Mouse (Mus musculus): ENCODE results near the gene Eef1a2. TPM values are rescaled to one million over a fixed set of nuclear protein-coding genes. Genes with fewer than 3 reads are reported as not detected.

Eef1a2 gene
- polyA plus RNA-seq, 1 experiment from 2014 or later = 1.6 TPM

GRCm38 (mm10) chr2:181144675-181145074 lies 12.1 kb downstream of the Eef1a2 start:
- H3K27me3 ChIP-seq = peaks cover 44% of the 10 kb centered on the region
- H3K27ac ChIP-seq (replicated peaks) = no peak overlapping the region
- H3K36me3 ChIP-seq = no peaks in the 10 kb centered on the region
- WGBS = 89% methylated on average over 2 of the region's 2 CpGs
- no peak overlapping the region for H3K9ac ChIP-seq (replicated peaks)
- no peak overlapping the region for H3K4me2 ChIP-seq (replicated peaks)
- no peak overlapping the region for H3K4me3 ChIP-seq
- peaks cover 14% of the 10 kb centered on the region for H3K4me1 ChIP-seq
- no peak for ATAC-seq (ENCODE audit: low FRiP score, low read depth)
- H3K9me3 ChIP-seq = no peaks in the 10 kb centered on the region

DNA sequence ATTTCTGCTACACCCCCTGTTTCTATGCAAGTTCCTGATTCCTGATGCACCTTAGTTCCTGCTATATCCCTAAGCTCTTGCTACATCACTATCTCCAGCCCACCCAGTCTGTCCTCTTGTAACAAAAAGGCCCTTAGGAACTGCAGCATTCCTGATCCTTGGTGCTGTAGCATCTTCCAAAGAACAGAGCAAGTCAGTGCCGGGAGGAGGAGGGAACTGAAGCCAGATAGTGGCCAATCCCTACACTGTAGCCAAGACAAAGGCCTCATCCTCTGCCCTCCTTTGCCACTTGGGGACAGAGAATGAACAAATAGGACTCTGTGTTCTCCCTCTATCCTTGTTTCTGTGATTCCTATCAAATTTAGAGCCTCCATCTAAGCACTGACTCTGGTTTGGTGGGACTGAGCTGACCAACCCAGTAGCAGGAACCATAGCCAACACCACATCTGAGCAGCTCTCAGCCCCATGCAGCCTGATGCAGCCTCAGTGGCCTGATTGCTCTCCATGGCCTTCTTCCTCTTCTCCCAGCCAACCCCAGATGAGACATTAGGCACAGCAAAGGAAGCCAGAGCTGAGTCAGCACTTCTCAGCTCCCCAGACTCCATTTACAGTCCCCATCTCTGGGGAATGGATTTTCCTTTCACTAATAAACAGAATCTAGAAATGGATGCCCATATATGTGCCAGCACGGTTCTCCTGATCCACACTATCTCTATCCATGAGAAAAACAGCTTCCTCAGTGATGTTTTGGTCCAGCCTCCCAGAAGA lies 13.1 kb downstream of the Eef1a2 start:
- WGBS = 65% methylated on average over 2 of the region's 2 CpGs
- no peaks in the 10 kb centered on the region for H3K36me3 ChIP-seq
- H3K27ac ChIP-seq (replicated peaks) = no peak overlapping the region
- H3K4me2 ChIP-seq (replicated peaks) = no peak overlapping the region
- H3K4me3 ChIP-seq = no peak overlapping the region
- H3K9me3 ChIP-seq = no peaks in the 10 kb centered on the region
- H3K4me1 ChIP-seq = peaks cover 14% of the 10 kb centered on the region
- H3K27me3 ChIP-seq = peaks cover 44% of the 10 kb centered on the region
- H3K9ac ChIP-seq (replicated peaks) = no peak overlapping the region
- ATAC-seq (ENCODE audit: low FRiP score, low read depth) = no peak

- ATAC-seq (ENCODE audit: low FRiP score, low read depth) = no peak
- no peak overlapping the region for H3K4me2 ChIP-seq (replicated peaks)
- peaks cover 41% of the 10 kb centered on the region for H3K27me3 ChIP-seq
- no peaks in the 10 kb centered on the region for H3K9me3 ChIP-seq
- H3K9ac ChIP-seq (replicated peaks) = no peak overlapping the region
- H3K4me1 ChIP-seq = peaks cover 4% of the 10 kb centered on the region
- whole genome bisulfite sequencing = 62% methylated on average over 8 of the region's 8 CpGs
- no peak overlapping the region for H3K27ac ChIP-seq (replicated peaks)
- no peak overlapping the region for H3K4me3 ChIP-seq
- no peaks in the 10 kb centered on the region for H3K36me3 ChIP-seq
These were observed 14.1 kb downstream of the Eef1a2 start for GRCm38 (mm10) chr2:181142703-181143135.

GRCm38 (mm10) chr2:181139641-181140193 lies 17.1 kb downstream of the Eef1a2 start:
- Histone ChIP-seq H3K4me1 (0 out of 2 replicates have a peak, but pooled peaks cover 7% of the 10 kb centered on the region), H3K9me3 (no peaks in the 10 kb centered on the region), H3K9ac (replicated peaks) (no peak overlapping the region), H3K4me2 (replicated peaks) (no peak overlapping the region), H3K4me3 (no peak overlapping the region), H3K27me3 (peaks cover 48% of the 10 kb centered on the region), H3K27ac (replicated peaks) (no peak overlapping the region), H3K36me3 (no peaks in the 10 kb centered on the region)
- no peak for ATAC-seq (ENCODE audit: low FRiP score, low read depth)
- 92% methylated on average over 5 of the region's 5 CpGs for WGBS

DNA sequence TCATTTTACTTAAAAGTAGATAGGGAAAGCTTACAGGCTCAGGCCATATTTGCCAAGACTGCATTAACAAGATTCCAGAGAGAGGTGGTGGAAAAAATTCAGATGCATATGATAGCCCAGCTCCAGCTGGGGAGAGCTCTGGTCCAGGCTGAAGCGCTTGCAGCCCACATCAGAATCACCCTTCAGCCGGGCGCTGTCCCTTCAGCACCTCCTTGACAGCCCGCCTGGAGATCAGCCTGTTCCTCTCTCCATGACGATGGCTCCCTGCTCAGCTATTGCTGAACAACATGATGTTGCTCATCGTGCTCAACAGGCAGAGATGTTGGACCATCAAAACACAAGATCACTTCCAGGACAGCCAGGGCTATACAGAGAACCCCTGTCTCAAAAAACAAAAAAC lies 19.9 kb downstream of the Eef1a2 start:
- Histone ChIP-seq H3K9me3 (no peaks in the 10 kb centered on the region), H3K4me3 (no peak overlapping the region), H3K36me3 (no peaks in the 10 kb centered on the region), H3K4me1 (peaks cover 18% of the 10 kb centered on the region), H3K4me2 (replicated peaks) (no peak overlapping the region), H3K27ac (replicated peaks) (no peak overlapping the region), H3K9ac (replicated peaks) (no peak overlapping the region), H3K27me3 (peaks cover 74% of the 10 kb centered on the region)
- 5% methylated on average over 6 of the region's 6 CpGs for WGBS
- no peak for ATAC-seq (ENCODE audit: low FRiP score, low read depth)

- peak overlapping the region; percentile 93 for H3K27ac ChIP-seq (replicated peaks)
- H3K27me3 ChIP-seq = peaks cover 75% of the 10 kb centered on the region
- peak overlapping the region; percentile 80 for H3K9ac ChIP-seq (replicated peaks)
- WGBS = 5% methylated on average over 4 of the region's 4 CpGs
- peak overlapping the region; percentile 76 for H3K4me3 ChIP-seq
- H3K36me3 ChIP-seq = no peaks in the 10 kb centered on the region
- no peaks in the 10 kb centered on the region for H3K9me3 ChIP-seq
- H3K4me2 ChIP-seq (replicated peaks) = peak overlapping the region; percentile 85
- H3K4me1 ChIP-seq = peaks cover 18% of the 10 kb centered on the region
- no peak for ATAC-seq (ENCODE audit: low FRiP score, low read depth)
These were observed 21.4 kb downstream of the Eef1a2 start for GRCm38 (mm10) chr2:181135446-181135818.

- under 1% methylated on average over 98 of the region's 104 CpGs for WGBS
- Histone ChIP-seq H3K27ac (replicated peaks) (peak within 1 kb of the TSS; percentile 93), H3K4me1 (peaks cover 18% of the 10 kb centered on the region), H3K4me3 (peak within 1 kb of the TSS; percentile 76), H3K4me2 (replicated peaks) (peak within 1 kb of the TSS; percentile 85), H3K27me3 (peaks cover 71% of the 10 kb centered on the region), H3K9me3 (no peaks in the 10 kb centered on the region), H3K36me3 (no peaks in the 10 kb centered on the region), H3K9ac (replicated peaks) (peak within 1 kb of the TSS; percentile 80)
- peak; percentile 69 for ATAC-seq (ENCODE audit: low FRiP score, low read depth)
These were observed 22.0 kb downstream of the Eef1a2 start, which contains the start of gene Kcnq2 for GRCm38 (mm10) chr2:181134591-181135445. Kcnq2 (minus strand) TSS chr2:181135300.

DNA sequence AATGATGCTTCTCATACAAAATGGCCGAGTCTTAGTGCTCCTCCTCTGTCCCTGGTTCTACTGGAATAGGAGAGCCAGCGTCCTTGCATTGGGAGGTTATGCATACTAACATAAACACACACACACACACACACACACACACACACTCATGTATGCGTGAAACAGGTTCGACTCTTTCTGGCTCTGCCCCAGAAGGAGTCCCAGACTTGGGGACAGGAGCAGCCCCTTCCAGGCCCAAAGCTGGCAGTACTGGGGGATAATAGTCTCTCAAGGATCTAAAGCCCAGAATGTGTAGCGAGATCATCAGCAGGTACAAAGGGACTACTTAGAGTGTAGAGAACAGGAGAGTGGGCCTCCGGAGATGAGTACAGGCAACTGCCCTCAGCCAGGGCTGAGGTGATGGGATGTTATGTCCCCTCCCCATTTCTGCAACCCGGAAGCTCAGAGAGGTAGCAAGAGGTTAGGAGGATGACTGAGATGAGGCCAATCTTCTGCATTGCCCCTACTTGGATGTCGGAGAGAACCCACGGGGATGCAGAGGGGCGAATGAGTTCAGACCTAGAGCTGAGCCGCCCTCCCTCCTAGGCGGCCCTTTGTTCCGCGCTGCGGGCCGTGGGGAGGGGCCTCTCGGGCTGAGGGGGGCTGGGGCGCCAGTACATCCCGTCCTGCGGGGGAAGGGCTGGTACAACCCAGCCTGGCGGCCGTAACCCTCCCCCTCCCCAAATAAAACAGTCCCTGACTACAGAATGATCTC lies 22.8 kb downstream of the Eef1a2 start:
- H3K9me3 ChIP-seq = no peaks in the 10 kb centered on the region
- peak overlapping the region; percentile 76 for H3K4me3 ChIP-seq
- H3K4me1 ChIP-seq = peaks cover 18% of the 10 kb centered on the region
- ATAC-seq (ENCODE audit: low FRiP score, low read depth) = peak; percentile 92
- peak overlapping the region; percentile 93 for H3K27ac ChIP-seq (replicated peaks)
- H3K4me2 ChIP-seq (replicated peaks) = peak overlapping the region; percentile 85
- WGBS = 9% methylated on average over 22 of the region's 22 CpGs
- peaks cover 63% of the 10 kb centered on the region for H3K27me3 ChIP-seq
- H3K9ac ChIP-seq (replicated peaks) = peak overlapping the region; percentile 80
- no peaks in the 10 kb centered on the region for H3K36me3 ChIP-seq

DNA sequence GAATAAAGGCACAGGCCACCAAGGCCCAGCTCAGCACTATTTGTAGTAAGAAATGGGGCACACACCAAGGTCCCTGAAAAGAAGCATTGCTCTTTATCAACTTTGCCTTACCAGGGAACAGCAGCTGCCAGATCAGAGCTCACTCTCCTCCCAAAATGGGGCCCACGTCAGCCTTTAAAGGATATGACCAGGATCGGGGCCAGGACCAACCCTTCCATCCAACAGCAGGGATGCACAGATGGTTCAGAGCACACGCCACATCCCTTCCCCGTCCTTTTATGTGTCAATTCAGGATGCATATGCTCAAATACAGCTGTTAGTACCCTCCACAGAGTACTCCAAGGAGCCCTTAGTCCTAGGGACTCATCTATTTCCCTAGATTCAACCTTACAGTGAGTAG lies 26.6 kb downstream of the Eef1a2 start:
- 70% methylated on average over 4 of the region's 4 CpGs for WGBS
- Histone ChIP-seq H3K4me1 (peaks cover 15% of the 10 kb centered on the region), H3K9me3 (no peaks in the 10 kb centered on the region), H3K4me2 (replicated peaks) (no peak overlapping the region), H3K27ac (replicated peaks) (no peak overlapping the region), H3K27me3 (peaks cover 32% of the 10 kb centered on the region), H3K4me3 (no peak overlapping the region), H3K36me3 (no peaks in the 10 kb centered on the region), H3K9ac (replicated peaks) (no peak overlapping the region)
- no peak for ATAC-seq (ENCODE audit: low FRiP score, low read depth)

DNA sequence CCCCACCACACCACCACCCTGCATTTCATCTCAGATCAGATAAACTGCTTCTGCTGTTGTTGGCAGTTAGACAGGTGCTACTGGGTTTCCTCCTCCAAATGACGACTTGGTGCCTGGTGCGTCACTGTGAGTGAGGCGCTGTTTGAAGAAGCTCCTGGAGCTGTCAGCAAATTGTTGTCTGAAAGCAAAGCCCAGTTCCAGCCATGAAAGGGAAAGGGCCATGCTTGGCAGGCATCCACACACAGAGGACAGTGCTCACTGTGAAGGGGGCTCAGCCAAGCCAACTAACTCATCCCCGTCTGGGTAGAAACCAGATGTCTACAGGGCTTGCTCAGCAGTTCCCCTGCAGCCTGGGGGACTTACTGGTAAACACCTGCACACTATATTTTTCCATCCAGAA lies 27.9 kb downstream of the Eef1a2 start:
- Histone ChIP-seq H3K27ac (replicated peaks) (no peak overlapping the region), H3K4me3 (no peak overlapping the region), H3K4me2 (replicated peaks) (no peak overlapping the region), H3K4me1 (peaks cover 5% of the 10 kb centered on the region; the same call in 1 of the 2 replicates), H3K9ac (replicated peaks) (no peak overlapping the region), H3K9me3 (no peaks in the 10 kb centered on the region), H3K36me3 (no peaks in the 10 kb centered on the region), H3K27me3 (peaks cover 19% of the 10 kb centered on the region)
- ATAC-seq (ENCODE audit: low FRiP score, low read depth) = no peak
- 87% methylated on average over 4 of the region's 4 CpGs for WGBS

DNA sequence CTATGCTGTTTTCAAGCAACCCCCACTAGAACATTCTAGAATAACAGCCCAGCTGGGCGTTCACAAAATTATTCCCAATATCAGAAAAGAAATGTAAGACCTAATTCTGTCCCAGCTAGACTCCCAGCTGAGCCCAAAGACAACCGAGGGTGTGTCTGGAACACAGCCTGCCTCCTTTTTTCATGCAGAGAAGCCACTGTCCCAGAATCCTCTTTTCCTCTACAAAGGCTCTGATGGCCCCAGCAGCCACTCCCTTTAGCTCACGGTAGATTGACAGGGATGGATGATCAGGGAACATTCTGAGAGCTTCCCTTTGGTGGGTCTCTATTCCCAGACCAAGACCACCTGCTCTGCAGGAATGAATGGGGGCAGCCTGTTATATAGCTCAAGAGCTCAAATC lies 29.0 kb downstream of the Eef1a2 start:
- ATAC-seq (ENCODE audit: low FRiP score, low read depth) = no peak
- no peak overlapping the region for H3K27ac ChIP-seq (replicated peaks)
- no peaks in the 10 kb centered on the region for H3K36me3 ChIP-seq
- 41% methylated on average over 3 of the region's 3 CpGs for WGBS
- H3K4me1 ChIP-seq = peaks cover 5% of the 10 kb centered on the region
- no peak overlapping the region for H3K9ac ChIP-seq (replicated peaks)
- H3K9me3 ChIP-seq = no peaks in the 10 kb centered on the region
- peaks cover 7% of the 10 kb centered on the region; the same call in 1 of the 2 replicates for H3K27me3 ChIP-seq
- H3K4me3 ChIP-seq = no peak overlapping the region
- no peak overlapping the region for H3K4me2 ChIP-seq (replicated peaks)
